Mouse (Mus musculus) CD4-positive, CD25-positive, alpha-beta regulatory T cell, adult 9 weeks (primary cell): ENCODE data around the gene Tspan12. TPM values are rescaled to one million over a fixed set of nuclear protein-coding genes. Genes with fewer than 3 reads are reported as not detected.

ENCODE experiments used
- polyA plus RNA-seq: library from polyadenylated mRNA; unstranded; fragments of 100-300 nt; shearing (Covaris generic); gene quantifications from one replicate; pipeline ENCODE4 v1.2.1, GENCODE M21; 2017

Gene Tspan12
- polyA plus RNA-seq = not detected

DNA sequence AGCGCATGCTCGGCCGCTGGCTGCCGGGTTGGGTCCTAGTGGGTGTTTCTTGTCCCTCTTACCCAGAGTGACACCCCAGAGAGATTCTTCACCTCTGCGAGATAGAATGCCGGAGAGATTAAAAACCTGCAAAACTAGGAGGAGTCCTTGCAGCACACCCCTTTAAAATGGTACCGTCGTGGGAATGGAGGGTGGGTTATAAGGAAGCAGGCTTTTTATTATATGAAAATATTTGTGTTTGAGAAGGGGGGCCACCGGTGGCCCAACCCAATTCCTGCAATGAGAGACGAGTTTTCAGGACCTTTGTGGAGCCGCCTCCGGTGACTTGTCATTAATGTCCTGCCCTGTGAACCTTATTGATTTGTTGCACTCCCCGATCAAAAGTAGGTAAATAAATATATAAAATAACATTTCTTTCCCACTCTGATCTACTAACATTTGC, at the start of gene Tspan12:
Gene Tspan12, minus strand, starts transcription at position 172 of the 442 bp plus-strand sequence.

Other genes starting within 250 kb of the Tspan12 start
- gene Ing3, start 97.1 kb upstream of the Tspan12 start, polyA plus RNA-seq = 37.9 TPM
- gene Cped1, start 133.4 kb upstream of the Tspan12 start, polyA plus RNA-seq = not detected